Mouse (Mus musculus): ENCODE results near the gene Nbas.

Nbas gene

DNA sequence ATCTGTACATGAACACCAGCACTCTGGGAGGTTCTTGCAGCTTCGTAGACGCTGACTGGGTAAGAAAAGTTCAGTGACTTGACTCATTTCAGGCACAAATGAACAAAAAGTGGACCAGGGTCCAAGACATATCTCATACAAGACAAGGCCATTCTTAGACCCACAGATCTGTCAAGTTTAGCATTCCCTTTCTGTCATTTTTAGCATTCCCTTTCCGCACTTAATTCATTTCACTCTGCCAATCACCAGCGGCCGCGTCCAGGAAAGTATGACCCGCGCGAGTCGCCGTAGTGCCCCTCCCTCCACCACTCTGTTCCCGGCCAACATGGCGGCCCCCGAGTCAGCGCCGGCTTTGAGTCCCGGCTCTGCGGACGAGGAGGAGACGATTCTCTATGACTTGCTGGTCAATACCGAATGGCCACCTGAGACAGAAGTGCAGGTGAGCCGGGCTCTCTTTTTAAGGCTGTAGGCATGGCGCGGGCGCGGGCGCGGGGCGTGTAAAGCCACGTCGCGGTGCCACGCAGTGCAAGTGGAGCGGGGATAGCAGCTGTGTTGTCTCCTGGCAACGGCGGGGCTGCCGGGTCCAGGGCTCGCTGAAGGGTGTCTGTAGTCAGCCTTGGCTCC, at the start of gene Nbas:
TSS of gene Nbas (plus strand) at position 308 of the 624 bp plus-strand sequence.
- DNase-seq (ENCODE audit: low spot score in 2 of 2) = peak; percentile 71 to 79

DNA sequence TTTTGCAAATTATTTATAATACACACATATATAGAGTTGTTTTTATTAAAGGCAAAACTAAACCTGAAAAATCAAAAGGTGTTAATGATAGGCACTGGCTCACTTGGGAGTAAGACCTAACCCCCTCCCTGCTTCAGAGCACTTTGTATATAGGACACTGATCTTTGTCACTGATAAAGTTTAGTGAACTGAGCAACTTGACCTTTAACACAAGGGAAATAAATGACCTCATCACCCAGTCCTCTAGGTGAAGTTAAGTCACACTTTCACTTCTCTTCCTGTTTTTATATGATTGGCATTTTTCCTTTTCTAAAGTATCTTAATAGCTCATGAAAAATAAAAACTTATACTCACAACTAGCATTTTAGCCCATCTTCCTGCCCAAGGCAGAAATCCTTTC, 26.5 kb upstream of the Nbas start:
- no peak for DNase-seq (ENCODE audit: low spot score in 2 of 2)

DNA sequence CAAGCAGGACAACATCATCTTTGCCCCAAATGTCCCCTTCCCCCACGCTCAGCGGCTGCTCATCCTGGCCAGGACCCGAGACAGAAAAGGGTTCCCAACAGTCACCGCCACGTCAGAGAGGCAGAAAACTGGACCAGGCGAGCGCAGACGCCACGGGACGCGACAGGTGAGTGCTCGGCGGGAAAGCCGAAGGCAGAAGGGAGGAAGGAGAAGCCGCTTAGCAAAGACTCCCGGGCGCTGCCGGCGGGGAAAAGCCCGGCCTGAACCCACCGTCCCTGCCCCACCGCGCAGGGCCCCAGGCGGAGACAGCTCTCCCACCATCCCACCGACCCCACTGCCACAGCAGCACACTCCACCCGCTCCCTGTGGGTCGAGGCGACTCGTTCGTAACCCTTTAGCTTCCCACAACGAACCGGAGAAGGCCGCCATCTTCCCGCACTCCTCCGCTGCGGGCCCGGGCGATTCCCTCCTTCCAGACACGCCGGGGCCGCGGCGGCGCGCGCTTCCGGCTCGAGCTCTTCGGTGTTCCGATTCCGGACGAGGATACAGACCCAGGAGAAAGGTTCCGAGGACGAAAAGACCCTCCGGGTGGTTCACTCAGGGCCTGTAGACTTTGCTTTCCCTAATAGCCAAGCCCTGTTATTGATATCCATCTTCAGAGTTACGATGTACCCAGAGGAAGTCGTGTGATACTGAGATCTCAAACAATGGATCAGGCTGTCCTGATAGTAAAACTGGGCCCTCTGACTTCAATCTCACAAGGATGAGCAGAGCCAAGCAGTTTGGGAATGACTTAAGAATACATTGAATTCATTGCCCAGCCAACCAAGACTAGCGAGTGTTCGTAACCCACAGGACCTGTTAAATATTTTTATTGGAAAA, 20.0 kb upstream of the Nbas start, which contains the start of gene Ddx1:
TSS of gene Ddx1 (minus strand) at position 523 of the 882 bp plus-strand sequence.
- peak; percentile 63 to 69 for DNase-seq (ENCODE audit: low spot score in 2 of 2)

DNA sequence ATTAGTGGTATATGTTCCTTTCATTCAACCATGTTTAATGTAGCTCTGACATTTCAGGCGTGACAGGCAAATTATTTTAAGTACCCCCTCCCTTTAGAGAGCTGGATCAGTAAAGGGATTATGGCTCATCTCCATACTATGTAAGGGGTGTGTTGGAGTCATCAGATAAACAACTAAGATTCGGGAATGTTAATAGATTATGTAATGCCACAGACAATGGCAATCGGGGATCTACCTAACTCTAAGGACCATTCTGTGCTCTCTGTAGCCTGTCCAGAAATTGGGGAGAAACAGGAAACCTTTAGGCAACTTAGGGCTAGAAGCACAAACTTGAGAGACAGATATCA, 19.4 kb upstream of the Nbas start:
- no peak for DNase-seq (ENCODE audit: low spot score in 2 of 2)

DNA sequence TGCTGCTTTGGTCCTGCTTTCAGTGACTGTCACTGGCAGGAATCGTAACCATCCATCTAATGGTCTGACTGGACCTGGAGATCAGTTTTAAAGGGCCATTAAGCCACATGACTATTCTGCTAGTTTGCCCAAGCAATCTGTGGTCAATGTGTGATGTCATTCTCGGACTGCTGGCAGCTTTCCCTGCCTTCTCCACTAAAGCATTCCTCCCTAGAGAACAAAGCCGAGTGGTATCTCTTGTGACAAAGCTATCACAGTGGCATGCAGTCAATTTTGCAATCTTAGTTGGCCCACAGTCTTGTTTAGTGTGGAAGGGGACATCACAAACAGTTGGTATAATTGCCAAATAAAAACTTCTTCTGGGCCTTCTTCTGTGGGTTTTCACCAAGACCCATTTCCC, 13.9 kb upstream of the Nbas start:
- no peak for DNase-seq (ENCODE audit: low spot score in 2 of 2)

DNA sequence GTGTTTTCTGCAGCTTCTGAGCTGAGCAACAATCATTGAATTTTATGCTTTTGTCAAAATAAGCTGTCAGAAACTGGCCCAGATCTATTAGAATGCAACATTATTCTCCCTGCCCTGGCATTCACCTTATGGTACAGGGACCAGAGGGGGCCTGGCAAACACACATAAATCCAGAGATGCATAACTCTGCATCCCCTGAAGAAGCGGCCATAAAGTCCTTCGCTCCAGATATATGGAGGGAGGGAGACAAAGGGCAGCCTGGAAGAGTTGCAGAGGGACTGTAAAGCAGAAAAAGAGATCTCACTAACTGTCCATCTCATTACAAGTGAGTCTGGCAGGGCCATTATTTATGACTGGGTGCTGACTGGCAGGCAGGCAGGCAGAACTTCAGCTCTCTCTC, 13.2 kb upstream of the Nbas start:
- DNase-seq (ENCODE audit: low spot score in 2 of 2) = no peak

DNA sequence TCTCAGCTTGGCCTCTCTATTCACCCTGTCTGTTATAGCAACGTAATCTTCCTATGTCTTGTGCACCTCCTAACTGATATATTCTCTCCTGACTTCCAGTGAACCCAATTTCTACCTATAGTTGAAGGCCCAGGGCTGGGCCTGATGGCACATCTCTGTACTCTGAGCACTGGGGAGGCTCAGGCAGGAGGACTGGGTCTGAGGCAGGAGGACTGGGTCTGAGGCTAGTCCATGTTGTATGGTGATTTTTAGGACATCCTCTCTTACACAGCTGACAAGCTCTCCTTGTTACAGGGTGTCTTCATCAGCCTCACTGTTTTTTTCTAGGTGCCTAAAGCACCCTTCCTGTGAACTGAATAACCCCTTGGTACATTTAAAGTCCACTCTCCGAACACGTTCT, 521 bp upstream of the Nbas start:
- no peak for DNase-seq (ENCODE audit: low spot score in 2 of 2)

DNA sequence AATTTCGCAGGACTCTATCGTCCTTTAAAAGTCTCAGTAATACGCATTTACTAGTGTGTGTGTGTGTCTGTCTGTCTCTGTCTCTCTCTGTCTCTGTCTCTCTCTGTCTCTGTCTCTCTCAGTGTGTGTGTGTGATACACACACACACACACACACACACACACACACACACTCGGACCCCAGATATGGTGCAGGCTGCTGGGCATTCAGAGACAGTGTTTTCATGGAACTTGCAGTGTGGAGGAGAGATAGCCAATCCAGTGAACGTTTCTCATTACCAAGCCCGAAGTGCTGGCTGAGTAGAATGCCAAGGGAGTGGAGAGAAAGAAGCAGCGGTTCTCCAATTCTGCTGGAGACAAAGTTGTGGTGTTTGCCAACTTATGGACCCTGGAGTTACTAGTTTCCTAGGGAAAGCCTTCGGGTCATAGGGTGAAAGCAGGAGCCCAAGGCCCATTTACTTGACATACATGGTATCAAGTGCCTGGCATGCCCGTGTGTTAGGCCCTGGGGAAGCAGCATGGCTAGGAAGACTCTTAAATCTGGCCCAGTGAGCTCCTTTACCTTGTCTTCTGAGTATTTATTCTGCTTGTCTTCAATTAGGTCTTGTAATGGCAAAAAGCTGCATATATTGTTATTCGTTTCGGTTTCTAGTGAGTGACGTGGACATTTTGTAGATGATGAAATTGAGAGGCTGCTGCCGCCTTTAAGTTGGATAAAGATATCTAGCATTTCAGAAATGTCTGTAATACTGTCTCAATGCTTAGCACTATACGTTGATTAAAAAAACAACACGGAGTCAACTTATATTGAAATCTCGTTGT, 847 bp downstream of the Nbas start:
- DNase-seq (ENCODE audit: low spot score in 2 of 2) = no peak

DNA sequence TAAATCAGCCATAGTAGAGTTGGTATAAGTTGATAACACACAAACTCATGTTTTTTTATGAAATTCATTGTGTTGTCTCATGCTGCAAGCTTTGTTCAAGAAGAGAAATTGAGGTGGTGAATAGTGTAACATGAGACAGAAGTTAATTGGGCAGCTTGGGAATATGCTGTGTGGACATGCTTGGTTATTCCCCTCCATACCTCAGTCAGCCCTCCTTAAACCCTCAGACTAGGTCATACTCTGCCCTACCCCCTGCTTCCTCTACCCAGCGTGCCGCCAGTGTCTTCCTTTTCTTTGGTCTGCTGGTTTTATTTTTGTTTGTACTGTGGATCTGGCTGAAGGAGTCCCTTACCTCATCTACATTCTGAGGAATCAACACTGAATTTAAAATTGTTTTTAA, 22.5 kb downstream of the Nbas start:
- no peak for DNase-seq (ENCODE audit: low spot score in 2 of 2)

DNA sequence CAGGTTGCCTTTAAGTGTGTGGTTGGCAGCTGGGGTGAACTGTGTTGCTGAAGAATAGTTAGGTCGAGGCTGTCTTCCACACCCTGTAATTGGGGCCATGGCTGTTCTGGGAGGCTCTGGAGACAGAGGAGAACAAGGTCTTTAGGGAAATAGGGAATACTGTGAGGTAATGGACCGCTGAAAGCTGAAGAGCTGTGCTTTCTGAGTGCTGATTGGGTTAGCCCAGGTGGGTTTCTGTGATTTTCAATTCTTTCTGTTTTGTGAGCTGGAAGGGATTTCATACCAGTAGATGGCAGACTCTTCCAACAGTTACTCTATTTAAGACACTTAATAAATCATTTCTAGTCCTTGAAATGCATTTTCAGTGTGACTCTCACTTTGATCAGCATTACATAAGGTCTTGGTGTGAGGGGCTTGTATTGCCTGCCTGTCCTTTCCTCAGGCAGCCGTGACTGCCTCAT, 24.5 kb downstream of the Nbas start:
- DNase-seq (ENCODE audit: low spot score in 2 of 2) = no peak

DNA sequence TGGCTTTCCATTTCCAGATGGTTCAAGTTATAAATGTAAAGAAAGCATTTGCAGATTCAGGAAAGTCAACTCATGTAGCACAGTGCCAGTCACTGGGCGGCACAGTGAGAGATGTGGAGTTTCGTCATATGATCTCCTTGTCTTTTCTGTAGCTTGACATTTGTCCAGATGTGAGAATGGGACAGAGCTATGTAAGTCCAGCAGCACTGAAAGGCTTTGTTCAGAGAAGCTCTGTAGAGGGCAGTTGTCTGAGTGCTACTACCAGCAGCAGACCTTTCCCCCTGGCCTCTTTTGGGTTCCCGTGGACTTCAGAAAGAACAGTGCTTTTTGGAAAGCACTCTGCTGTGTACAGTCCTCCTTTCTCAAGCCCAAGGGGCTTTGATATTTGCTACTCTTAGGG, 34.1 kb downstream of the Nbas start:
- no peak for DNase-seq (ENCODE audit: low spot score in 2 of 2)

DNA sequence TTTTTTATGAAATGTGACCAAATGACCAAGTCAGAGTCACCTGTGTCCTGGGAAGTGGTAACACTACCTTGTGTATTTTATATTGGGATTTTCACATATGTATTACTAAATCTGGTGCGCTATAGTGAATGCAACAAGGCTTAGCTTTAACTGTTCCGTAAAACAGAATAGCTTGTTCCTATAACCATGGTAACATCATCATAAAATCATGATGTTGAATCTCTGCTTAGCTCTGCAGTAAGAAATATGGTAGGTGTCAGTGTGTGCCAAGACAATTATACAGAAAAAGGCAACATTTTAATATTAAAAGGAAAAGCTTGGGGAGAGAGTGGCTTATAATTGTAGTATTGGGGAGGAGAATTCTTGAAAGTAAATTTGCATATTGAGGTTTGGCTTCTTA, 45.0 kb downstream of the Nbas start:
- DNase-seq (ENCODE audit: low spot score in 2 of 2) = no peak

DNA sequence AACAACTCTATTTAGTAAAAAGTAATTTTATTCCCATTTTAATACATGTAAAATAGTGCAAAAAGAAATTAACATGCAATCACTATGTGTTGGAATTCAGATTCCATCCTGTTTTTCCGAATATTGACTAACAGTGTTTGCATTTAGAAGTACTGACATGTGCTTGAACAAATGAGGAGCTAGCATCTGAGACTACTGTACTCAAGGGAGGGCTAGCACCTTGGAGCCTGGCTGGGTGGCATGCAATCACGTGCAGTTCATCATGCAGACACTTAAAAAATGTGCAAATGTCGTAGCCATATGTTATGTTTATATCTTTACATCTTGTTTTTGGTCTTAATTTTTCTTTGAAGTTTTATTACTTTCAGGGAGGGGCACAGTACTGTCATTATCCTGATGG, 45.5 kb downstream of the Nbas start:
- no peak for DNase-seq (ENCODE audit: low spot score in 2 of 2)

DNA sequence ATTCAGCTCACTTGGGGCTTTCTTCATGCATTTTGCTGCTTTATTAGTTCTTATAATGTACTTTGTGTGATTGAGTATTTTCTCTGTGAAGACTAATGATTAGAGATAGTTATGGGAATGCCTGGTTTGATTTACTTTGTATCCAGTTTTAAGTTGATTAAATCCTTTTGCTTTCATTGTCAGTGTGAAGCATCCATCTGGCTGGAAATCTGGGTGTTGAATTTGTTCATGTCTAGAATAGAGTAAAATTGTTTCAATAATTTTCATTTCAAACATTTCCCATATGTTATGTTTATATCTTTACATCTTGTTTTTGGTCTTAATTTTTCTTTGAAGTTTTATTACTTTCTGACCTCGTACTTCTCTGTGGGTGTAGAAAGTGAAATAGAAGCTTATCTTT, 46.1 kb downstream of the Nbas start:
- DNase-seq (ENCODE audit: low spot score in 2 of 2) = no peak

DNA sequence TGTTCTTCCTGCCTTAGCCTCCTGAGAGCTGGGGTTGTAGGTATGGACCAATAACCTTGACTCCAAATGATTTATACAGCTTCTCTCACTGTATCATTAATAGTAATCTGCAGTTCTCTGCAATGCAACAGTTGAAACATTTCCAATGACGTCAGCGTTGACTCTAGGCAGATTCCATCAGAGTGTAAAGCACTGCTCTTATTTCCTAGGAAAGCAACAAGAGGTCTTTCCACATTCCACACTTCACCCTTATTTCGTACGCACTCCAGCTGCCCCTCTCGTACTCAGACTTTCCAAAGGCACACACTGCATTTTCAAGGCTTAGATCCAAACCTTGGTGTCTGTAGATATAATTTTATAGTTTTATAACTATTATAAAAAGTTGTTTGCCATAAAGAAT, 73.6 kb downstream of the Nbas start:
- DNase-seq (ENCODE audit: low spot score in 2 of 2) = no peak

DNA sequence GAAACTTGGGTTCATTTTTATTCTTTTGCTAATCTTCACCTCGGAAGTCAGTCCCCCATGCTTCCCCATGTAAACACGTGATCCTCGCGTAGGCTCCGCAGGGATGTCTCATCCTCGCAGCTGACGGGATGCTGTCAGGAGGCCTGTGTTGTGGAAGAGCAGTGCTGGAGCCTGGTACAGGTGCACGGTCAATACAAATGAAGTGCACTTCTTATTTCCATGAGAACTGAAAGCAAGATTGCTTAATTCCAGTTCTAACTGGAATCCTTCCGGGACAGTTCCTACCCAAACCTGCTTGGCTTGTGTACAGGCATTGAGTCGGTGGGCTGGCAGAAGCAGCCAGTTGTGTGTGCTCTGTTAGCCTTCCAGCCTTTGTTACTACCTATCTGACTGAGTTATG, 87.3 kb downstream of the Nbas start:
- DNase-seq (ENCODE audit: low spot score in 2 of 2) = no peak

DNA sequence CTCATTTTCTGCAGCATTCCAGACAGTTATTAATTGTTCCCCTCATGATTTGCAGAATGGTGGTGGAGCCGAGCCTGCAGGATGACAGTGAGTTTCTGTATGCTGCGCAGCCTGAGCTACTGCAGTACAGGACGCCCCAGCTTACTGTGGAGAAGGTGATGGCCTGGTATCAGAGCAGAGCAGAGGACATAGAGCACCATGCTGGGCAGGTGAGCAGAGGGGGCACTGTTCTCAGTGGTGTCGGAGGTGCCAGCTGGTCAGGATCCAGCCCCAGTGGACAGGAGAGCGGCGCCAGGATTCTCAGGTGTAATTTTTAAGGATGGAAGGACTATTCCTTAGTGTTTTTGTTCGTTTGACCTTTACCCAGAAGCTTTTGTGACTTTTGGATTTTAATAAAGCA, 87.8 kb downstream of the Nbas start:
- DNase-seq (ENCODE audit: low spot score in 2 of 2) = no peak

DNA sequence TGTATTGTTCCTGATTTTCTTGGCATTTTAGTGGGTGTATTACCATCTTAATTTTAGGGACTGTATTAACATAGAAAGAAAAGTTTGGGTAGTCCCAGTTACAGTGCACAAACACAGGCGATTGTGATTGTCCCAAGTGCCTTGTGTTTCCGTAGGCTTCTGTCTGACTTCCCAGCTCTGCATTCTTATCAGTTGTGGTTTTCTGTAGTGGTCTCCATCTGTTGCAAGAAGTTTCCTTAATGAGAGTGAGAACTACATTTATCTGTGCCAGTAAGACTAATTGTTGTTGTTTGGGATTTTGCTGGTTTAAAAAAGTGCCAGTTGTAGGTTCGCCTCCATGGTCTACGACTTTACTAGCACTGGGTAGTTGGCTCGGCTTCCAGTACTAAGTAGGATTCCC, 88.3 kb downstream of the Nbas start:
- DNase-seq (ENCODE audit: low spot score in 2 of 2) = no peak

DNA sequence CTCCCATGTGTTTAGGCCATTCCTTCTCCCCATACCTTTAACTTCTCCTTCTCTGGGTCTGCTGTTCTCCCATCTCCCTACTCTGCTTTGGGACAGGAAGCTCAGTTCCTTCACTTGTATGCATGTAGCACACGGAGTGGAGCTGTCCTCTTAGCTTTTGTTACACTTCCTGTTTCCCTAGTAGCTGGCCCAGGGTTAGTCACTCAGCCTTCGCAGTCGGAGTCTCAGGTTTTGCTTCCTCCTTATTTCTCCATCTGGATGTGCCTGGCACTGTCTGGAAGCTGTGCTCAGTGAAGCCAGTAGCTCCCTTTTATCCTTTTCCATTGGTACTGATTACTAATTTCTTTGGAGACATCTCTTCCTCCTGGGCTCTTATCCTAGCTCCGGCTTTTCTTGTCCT, 89.9 kb downstream of the Nbas start:
- no peak for DNase-seq (ENCODE audit: low spot score in 2 of 2)

DNA sequence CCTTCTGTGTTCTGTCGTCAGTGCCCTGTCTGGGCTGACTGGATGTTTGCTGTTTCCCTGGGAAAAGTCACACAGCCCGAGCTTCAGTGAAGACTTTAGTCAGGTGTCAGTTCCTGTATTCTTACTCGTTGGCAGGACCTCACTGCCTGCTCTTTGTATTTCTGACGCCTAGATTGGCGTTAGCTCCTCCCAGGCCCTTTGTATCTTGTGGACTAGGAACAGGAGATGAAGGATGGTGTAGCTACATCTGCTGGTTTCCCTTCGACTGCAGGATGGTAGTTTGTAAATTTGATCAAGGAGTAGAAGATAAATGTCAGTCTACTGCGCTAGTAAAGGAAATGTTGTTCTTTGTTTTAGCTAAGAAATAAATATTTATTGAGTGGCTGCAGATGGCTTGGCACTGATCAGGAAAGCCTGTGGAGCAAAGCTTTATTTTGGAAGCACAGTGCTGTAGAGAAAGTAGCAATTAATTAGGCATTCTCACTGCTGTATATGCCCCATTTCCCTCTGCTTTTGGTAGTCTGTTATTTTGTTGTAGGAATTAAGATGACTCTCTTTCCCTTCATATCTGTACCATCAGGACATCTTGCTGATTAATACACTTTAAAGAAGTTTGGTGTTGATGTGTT, 91.4 kb downstream of the Nbas start:
- DNase-seq (ENCODE audit: low spot score in 2 of 2) = no peak

DNA sequence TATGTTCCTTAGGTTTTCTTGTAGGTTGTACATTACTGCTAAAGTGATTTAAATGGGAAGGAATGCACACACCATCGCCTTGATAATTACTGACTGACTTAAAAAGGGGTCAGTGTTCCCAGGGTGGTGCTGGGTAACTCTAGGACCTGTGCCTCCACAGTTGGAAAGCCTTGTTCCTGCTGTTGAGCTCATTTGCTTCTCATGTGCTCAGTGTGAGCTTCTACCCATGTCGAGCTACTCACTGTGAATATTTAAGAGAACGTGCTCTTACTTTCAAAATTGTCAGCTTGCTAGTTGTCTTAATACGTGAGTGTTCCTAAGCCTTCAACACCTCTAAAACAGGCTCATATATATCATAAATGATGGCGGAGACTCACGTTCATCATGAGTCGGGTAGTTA, 112.6 kb downstream of the Nbas start:
- DNase-seq (ENCODE audit: low spot score in 2 of 2) = no peak

DNA sequence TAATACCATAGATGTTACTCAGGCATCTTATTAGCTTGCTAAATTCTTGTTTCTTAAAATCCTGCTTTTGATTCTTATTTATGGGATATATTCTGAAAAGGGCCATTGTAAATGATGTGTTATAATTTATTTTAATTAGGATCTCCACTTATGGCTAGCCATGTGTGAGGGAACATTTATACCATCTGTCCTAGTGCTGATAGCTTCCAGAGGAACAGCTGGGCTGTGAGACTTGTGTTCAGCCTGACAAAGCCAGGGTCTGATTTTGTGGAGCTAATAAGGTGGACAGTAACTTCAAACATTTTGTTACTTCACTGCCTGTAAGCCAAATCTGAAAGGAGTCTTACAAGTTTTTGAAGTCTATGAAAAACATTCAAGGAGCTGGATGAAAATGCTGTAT, 113.1 kb downstream of the Nbas start:
- DNase-seq (ENCODE audit: low spot score in 2 of 2) = no peak
